Comparison of ENCODE assay signal across 16 mouse cellular contexts in the genomic region with DNA sequence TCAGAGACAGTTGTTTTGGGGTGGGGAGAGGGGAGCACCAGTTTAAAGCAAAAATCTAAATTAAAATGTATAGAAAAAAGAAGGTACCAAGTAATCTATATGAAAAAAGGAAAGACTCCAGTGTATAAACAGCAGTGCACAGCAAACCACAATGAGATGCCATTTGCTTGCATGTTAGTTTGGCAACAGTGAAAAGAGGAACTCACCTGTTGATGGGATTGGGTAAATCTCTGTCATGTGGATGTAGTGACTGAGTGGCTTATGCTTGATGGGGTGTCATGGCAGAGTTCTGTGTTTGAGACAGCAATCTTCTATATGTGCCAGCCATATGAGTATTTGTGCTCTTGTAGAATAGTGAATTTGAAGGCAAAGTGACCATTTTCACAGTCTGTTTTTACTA.
"Had no signal": no experiment of that assay in that cellular context is flagged by ENCODE, and none has a peak within 500 bp of the region (broad histone marks: within the 10 kb centered on the region; RNA-seq: fewer than 3 reads in every experiment).

No protein-coding gene starts in this region.

- DNase-seq: kidney, adult 8-10 months; kidney, postnatal 36 days; layer of hippocampus, adult 9-11 months; layer of hippocampus, postnatal 36 days; liver; lung, adult 2 months; right cerebral cortex, postnatal 4 days; thymus, postnatal 36 days had no signal

- H3K4me2 ChIP-seq: limb, embryonic 12.5 days; midbrain, embryonic 13.5 days; neural tube, embryonic 15.5 days had no signal

- H3K4me1 ChIP-seq: limb, embryonic 12.5 days; midbrain, embryonic 13.5 days; neural tube, embryonic 15.5 days had no signal

- ATAC-seq: intestine, postnatal 0 days; lung, postnatal 0 days; midbrain, embryonic 13.5 days had no signal

- H3K27me3 ChIP-seq: limb, embryonic 12.5 days; midbrain, embryonic 13.5 days; neural tube, embryonic 15.5 days had no signal

- H3K27ac ChIP-seq: limb, embryonic 12.5 days; liver, embryonic 14.5 days; macrophage; midbrain, embryonic 13.5 days; neural tube, embryonic 15.5 days had no signal

- H3K36me3 ChIP-seq: limb, embryonic 12.5 days; neural tube, embryonic 15.5 days had no signal

- H3K4me3 ChIP-seq: limb, embryonic 12.5 days; midbrain, embryonic 13.5 days; myocyte; neural tube, embryonic 15.5 days had no signal

- H3K9ac ChIP-seq: limb, embryonic 12.5 days; liver, embryonic 14.5 days; midbrain, embryonic 13.5 days; neural tube, embryonic 15.5 days had no signal

- H3K9me3 ChIP-seq: limb, embryonic 12.5 days; midbrain, embryonic 13.5 days; neural tube, embryonic 15.5 days had no signal
